Mouse (Mus musculus) cerebellum, postnatal 36 days (tissue): ENCODE measurements around the gene Tubg2.
A peak's percentile ranks its signal among the peaks of the same experiment; 100 is the strongest.

ENCODE experiments used
- DNase-seq, 2 experiments: peaks; one replicate each; pipeline ENCODE4 v3.0.0; 2021 to 2022; ENCODE audit warnings: mixed read lengths in 2 of 2

The Tubg2 gene

DNA sequence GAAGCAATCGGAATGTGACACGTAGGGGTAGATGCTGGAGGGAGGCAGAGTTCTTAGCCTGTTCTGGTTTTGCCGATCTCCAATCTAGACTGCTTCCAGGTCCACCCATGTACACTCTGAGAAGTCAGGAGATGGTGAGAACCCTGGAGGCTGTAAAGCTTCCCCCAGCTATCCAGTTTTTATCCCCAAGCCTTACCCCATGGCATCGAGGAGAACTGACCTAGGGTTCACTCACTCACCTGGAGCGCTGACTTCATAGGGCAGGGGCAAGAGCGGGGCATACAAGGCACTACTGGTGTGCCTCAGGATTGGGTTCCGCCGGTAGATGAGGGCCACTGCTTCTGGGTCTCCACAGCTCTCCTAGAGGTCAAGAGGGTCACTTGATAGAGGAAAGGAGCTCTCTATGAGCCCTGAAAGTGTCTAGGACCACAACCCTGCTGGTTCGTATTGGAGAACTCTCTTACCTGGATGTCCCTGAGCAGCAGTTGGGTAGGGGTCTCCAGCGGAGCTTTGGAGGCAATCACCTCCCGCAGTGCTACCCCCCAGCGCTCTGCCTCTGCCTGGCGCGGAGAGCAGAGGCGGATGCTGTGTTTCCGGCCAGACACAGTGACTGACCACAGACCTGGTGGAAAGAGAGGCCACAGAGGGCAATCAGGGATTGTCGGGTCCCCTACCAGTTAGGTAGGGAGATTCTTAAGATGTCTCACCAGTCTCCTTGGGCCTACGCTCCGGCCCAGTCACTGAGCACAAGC is 11.7 kb downstream of the Tubg2 start:
- no peak for DNase-seq

DNA sequence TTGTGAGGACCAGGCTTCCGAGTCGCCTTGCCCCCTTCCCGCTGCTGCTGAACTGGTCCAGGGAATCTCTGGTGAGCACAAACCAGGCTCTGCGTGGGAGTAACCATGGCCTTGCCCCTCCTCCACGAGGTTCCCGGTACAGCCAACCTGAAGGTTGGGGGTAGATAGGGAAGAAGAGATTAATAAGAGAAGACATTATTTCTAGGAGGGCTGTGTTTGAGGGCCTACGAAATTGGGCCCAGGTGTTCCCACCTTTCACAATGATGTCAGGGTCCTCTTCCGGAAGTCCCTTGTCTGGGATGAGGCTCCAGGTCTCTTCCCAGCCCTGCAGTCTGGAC is 12.2 kb downstream of the Tubg2 start:
- DNase-seq: no peak

- DNase-seq: no peak
These were observed 12.7 kb downstream of the Tubg2 start for GRCm38 (mm10) chr11:101168301-101168980.

DNA sequence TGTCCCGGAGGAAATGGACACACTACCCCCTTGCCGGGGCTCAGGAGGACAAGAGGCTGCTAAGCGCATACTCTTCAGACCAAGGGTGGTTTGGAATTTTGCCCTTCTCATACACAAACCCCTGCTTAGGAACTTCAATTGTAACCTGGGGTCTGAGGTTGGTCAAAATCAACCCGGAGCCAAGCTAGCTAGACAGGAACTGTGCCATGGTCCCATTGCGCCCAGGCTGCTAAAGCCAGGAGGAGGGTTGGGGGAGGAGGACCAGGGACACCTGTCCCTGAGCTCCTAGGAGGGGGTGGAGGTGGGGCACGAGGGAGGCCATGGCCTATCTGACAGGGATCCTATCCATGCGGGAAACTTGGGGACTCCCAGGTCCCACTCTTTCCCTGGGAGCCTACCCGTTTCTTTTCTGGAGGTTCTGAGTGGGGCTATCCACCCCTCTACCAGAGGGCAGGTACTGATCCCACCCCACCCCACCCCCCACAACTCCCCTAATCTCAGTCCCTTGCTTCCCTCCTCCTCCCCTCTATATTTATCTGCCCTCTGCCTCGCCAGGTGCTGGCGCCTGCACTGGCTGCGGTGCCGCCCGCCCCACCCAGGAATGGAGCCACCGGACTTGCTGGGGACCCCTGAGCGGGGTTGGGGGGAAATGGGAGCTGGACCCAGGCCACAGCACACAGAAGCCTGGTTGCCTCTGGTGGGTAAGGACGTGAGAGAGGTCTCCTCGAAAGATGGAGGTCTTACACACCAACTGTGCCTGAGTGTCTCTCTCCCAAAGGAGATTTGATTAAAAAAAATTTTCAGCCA is 13.8 kb downstream of the Tubg2 start:
- peak in 1 of 2 experiments; percentile 56 for DNase-seq

GRCm38 (mm10) chr11:101170354-101170810 is 14.7 kb downstream of the Tubg2 start, which contains the start of gene Cntnap1:
Cntnap1 (plus strand) TSS chr11:101170523.
- DNase-seq: peak; percentile 66 to 70

DNA sequence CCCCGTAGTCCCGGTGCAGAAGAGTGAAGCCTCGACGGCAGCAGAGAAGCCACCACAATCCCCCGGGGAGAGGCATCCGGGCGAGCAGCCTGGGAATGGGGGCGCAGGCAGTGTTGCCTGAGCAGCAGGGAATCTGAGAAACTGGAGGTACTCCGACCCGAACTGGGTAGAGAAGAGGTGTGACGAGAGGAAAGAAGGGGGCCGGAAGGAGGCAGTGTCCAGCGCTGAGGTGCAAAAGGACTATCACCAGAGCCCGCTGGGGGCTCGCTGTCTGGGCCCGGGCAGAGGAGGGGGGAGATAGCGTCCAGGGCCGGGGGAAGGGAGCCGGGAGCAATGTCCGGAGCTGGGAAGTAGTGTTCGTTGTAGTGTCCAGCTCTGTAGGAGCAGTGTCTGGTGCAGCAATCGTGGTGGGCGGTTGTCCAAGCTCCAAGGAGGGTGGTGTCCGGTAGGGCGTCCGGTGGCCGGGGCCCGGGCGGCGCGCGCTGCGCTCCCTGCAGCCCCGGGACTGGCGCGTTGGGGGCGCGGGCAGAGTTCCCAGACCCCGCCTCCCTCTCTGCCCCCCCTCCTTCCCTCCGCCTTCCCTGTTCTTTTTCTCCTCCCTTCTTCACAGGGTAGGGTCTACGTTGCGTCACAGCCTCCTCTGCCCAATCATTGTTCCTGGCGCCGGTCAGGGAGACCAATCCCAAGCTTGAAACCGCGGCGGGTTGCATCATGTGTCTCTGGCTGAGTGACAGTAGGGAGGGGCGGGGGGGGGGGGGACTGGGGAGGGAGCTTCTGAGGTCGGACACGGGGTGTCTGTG is 15.3 kb downstream of the Tubg2 start, which contains the start of gene Plekhh3:
TSS of gene Plekhh3 (minus strand) at position 541 of the 800 bp plus-strand sequence.
- DNase-seq: peak; percentile 93 to 94

GRCm38 (mm10) chr11:101171721-101172433 is 16.2 kb downstream of the Tubg2 start:
- DNase-seq: peak; percentile 76 to 78

DNA sequence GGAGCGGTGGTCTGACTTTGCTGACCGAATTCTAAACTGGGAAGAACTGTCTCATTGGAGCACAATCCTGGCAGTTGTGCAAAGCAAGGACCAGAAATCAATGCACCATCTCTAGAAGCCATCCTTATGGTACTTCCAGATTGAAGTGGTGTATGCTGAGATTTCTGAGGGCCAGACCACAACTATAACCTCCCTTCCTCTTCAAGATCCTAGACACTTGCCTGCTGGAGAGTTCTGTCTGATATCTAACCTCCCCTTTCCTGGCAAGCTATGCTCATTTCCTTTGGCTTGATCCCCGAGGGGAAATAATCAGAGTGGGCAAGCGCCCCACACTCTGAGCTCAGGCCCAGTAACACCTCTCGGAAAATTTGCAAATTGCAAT is 16.7 kb downstream of the Tubg2 start:
- DNase-seq: no peak

DNA sequence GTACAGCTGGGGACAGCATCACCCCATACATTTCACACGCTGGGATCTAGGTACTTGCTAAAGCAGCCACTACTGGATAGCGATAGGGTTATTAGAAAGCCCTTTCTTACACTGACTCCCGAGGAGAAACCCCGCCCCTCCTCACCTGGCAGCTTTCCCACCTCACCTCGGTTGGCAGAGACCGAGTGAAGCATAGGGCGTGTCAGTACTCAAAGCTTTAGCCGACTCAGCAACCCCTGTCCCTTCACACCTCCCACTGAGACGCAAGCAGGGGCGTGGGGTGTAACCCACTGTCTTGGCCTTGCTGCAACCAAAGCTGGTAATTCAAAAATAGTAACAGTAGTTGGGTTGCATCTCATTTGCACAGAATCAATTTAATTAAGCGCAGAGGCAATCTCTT is 17.4 kb downstream of the Tubg2 start:
- DNase-seq: peak in 1 of 2 experiments; percentile 41

DNA sequence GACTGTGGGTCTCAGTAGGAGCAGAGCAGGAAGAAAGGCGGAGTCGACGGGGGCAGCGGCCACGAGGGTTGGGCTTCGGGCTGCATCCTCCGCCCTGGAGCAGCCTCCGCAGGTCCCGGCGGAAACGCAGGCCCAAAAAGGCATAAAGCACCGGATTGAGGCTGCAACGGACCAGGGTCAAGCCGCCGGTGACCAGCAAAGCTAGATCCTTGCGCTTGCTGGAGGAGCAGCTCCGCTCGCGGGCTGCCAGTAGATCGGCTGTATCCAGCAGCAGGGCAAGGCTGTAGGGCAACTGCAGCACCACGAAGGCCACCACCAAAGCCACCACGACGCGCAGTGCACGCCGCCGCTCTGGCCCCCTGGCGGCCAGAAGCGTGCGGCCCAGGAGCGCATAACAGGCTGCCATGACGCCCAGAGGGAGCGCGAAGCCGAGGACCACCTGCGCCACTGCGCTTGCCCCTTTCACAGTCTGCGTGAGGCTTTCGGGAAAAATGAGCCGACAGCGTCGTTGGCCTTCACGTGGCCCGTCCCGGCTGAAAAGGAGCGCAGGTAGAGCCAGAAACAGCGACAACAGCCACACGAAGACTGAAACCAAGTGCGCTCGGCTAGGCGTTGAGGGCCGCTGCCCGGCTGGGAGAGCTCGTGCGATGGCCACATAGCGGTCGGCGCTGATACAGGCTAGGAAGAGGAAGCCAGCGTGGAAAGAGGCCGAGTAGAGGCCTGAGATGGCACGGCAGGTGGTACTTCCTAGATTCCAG is 18.1 kb downstream of the Tubg2 start:
- DNase-seq: peak; percentile 69 to 70

- peak in 1 of 2 experiments; percentile 56 for DNase-seq
These were observed 18.7 kb downstream of the Tubg2 start for GRCm38 (mm10) chr11:101174389-101174745.

- peak; percentile 38 to 61 for DNase-seq
These were observed 19.3 kb downstream of the Tubg2 start, which contains the start of gene Ccr10 for GRCm38 (mm10) chr11:101174851-101175628. Ccr10 (minus strand) TSS chr11:101175443.

DNA sequence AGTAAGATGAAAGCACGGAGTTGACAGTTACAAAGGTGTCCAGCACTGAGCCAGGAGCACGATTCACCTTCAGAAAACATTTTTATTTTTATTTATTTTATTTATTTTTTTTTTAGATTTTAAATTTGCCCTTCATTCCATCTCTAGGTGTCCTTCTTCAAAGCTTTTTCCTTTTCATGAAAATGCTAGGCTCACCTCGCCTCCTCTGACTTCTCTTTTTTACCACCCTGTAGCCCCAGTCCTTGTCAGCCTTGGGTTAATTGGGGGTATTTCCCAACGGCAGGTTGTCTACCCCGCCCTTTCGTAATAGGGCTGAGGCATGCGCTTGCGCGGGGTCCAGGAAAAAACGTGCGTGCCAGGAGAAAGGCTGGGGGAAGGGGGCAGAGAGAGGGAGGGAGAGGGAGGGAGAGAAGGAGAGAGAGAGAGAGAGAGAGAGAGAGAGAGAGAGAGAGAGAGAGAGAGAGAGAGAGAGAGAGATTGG is 20.0 kb downstream of the Tubg2 start:
- peak; percentile 71 to 79 for DNase-seq

DNA sequence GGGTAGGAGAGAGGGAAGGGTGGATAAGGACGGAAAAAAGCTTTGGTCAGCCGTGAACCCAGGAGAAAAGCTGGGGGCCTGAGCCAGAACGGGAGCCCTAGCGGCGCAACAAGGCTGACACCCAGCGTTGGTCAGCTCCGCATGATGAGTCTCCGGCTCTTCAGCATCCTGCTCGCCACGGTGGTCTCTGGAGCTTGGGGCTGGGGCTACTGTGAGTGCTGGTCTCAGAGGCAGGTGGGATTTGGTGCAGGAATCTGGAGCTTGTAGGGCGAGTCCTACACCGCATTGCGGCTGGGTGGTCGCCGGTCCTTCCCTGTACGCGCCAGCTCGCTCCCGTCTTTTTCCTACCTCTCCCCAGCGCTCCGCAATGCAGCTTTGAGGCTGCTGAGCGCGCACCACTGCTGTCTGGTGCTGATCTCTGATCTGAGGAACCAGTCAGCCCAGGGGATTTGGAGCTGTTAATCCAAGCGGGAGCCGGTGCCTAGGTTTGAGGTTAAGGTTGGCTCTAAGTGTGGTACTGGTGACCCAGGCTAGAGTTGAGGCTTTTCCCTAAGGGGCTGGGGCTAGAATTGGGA is 20.5 kb downstream of the Tubg2 start:
- DNase-seq: peak; percentile 74 to 78

- peak; percentile 92 to 93 for DNase-seq
These were observed 21.4 kb downstream of the Tubg2 start for GRCm38 (mm10) chr11:101176933-101177773.

DNA sequence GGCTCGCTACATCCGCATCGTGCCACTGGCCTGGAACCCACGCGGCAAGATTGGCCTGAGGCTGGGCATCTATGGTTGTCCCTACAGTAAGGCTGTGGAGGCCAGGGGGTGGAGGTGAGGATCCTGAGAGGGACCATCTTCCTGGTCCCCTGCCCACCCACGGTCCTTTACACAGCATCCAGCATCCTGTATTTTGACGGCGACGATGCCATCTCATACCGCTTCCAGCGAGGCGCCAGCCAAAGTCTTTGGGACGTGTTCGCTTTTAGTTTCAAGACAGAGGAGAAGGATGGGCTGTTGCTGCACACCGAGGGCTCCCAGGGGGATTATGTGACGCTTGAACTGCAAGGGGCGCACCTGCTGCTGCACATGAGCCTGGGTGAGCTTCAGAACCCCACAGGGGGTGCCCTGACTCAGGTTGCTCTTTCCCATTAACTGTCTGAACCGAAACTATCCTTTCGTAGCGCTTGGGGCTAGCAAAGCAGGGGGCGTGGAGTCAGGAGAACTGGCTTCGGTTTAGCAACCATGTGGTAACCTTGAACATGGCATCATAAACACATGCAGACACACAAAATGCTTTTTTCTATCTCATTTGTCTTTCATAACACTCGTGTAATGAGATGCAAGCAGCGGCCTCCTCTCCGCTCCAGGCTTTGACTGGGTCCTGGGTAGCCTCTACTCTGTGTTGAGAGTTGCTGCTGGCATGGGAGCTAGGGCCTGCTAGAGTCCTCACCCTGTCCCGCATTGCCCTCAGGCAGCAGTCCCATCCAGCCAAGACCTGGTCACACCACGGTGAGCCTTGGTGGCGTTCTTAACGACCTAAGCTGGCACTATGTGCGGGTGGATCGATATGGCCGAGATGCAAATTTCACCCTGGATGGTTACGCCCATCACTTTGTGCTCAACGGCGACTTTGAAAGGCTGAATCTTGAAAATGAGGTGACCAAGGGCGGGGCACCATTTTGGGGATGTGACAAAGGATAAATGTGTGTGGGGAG is 22.7 kb downstream of the Tubg2 start:
- DNase-seq: peak in 1 of 2 experiments; percentile 40

GRCm38 (mm10) chr11:101179306-101179705 is 23.6 kb downstream of the Tubg2 start:
- peak; percentile 59 to 69 for DNase-seq
